Mouse (Mus musculus): Measurements from ENCODE around the gene Mfsd14a.

DNA sequence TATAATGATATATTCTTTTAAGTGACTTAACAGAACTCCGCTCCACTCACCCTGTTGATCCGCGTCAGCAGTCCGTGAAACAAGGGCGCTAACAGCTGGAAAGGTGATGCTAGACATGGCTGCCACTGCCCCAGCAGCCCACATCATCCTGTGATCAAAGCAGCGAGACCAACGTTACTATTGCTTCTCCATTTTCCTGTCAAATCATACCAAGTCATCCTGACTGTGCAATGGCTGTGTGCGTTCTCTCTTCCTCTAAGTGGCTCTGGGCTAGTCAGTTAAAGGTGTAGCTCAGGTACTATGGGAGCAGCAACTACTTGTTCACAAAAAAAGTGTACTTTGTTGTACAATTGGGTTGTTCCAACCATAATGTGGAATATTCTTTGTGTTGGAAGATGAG, 27.6 kb downstream of the Mfsd14a start:
- no peak for TF ChIP-seq POLR2A (IDR thresholded peaks at IDR 0.05; ENCODE audit: low read depth, low read length)
- no peak for TF ChIP-seq CTCF (IDR thresholded peaks at IDR 0.05; ENCODE audit: extremely low read depth, insufficient read length, insufficient replicate concordance, low read depth, low read length)

Data from small intestine, adult 2 months (tissue).